Mouse (Mus musculus) left cerebral cortex, postnatal 14 days (tissue): ENCODE data around the gene Ptprd. TPM values are rescaled to one million over a fixed set of nuclear protein-coding genes. Genes with fewer than 3 reads are reported as not detected.
"Not testable (repeated sequence)": the region's sequence is repeated elsewhere in the genome, so short reads cannot be mapped to it uniquely, and the experiment has no call there.

Experiments
- DNase-seq, 2 experiments: peaks; one replicate each; pipeline ENCODE4 v3.0.0; 2021 to 2022; ENCODE audit warnings: low spot score in 2 of 2, mixed read lengths in 1 of 2
- intact Hi-C: fragments of 180-260 bp; cut with DNase I; formaldehyde crosslinking; loops from one replicate; pipeline ENCODE4 v1.15.1; 2025
- total RNA-seq, 2 experiments: library from RNA; stranded (reverse); gene quantifications; 2 replicates each; pipeline ENCODE4 v1.2.3; 2021

The Ptprd gene
- total RNA-seq, 2 experiments from 2014 or later: 357 to 391 TPM

GRCm38 (mm10) chr4:77992709-77993108 lies 219.1 kb downstream of the Ptprd start:
- DNase-seq: peak in 1 of 2 experiments; percentile 13
- intact Hi-C loops: no loop called here

DNA sequence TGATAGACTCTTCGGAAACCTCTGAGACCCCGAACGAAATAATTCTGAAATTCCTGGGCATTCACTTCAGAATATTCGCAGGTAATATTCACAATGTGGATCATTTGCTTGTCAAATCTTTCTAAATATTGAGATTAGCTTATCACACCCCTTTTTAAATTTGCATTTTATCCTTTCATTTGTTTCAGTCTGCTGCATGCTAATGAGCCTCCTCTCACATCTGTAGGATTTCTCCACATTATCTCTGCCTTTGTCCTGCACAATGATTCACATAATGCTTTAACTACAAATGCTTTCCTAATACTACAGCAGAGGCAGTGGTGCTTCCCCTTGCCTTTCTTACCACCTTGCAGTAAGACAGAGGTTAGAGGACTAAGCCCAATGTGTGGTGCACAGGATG lies 229.7 kb downstream of the Ptprd start:
- intact Hi-C loops: no loop called here
- DNase-seq: no peak

DNA sequence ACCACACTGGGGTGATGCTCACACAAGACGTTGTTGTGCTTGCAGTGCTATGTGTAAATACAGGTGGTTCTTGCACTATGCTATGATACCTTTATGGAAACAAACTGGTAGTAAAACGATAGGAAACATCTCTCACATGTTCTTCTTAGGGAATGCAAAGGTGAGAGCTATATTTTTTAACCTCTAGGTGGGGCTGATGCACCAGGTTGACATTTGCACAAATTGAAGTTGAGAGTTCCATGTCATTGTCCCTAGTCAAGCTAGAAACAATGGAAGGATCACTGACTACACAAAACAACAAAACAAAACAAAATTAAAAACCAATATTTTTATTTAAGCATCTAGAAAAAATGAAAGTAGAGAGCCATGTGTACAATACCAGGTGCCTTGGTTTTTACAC lies 250.1 kb downstream of the Ptprd start:
- DNase-seq: no peak
- intact Hi-C loops: no loop called here

DNA sequence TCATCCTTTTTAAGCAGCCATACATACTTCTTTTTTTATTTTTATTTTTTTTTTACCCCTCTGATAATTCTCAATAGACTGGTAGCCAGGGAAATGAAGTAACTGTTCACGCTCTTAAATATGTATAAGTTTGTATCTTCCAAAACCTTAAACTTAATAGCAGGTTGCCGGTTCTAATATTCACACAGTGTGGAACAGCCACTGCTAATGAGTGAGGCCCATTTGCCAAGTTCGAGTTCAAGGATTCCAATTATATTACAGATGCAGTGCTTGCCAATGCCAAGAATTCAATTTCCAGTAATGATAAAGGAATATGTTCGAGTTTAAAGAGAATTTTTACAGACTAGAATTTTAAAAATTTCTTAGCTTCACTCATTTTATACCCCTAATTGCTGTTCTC lies 322.3 kb downstream of the Ptprd start:
- intact Hi-C loops: no loop called here

GRCm38 (mm10) chr4:77880213-77880612 lies 331.5 kb downstream of the Ptprd start:
- intact Hi-C loops: no loop called here
- no peak for DNase-seq

More for the DNA sequence above, 322.3 kb downstream of the Ptprd start:
- DNase-seq: no peak

DNA sequence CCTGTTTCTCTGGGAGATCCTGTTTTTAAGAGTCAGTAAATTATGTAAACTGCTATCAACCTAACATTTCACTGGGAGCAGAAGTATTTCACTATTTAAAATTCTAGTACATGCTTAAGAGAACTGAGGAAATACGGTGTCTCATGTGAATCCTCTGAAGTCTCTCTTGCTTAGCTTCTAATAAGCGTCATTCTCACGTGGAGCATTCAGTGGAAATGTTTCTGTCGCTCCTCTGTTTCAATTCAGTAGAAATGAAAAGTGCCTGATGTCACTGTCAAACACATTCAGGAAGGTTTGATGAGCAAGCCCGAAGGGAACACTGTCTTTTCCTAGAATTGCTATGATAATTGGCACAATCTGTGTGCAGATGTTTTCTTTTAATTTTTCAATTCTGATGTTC lies 350.5 kb downstream of the Ptprd start:
- intact Hi-C loops: no loop called here
- peak in 1 of 2 experiments; percentile 6 for DNase-seq

GRCm38 (mm10) chr4:77797391-77797790 lies 414.4 kb downstream of the Ptprd start:
- intact Hi-C loops, DNase-seq: not testable (repeated sequence)

GRCm38 (mm10) chr4:77777237-77777636 lies 434.5 kb downstream of the Ptprd start:
- intact Hi-C loops: no loop called here
- DNase-seq: peak; percentile 38 to 47

DNA sequence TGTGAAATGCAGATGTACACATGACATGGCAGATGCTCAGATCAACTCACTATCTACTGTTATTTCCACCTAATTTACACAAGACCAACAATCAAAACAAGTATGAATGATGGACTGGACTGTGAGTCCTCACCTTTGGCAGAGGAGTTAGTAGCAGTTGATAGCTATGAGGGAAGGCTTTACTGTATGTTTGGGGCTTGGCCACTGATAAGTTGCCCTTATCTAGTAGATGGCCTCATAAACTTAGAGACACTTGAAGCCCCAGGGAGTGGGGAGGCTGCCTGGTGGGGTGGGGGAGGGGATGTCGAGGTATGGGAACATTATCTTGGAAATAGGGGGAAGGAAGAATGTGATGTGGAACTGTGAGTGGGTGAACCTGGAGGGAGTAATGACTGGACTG lies 448.0 kb downstream of the Ptprd start:
- DNase-seq: no peak

GRCm38 (mm10) chr4:77743391-77743790 lies 468.4 kb downstream of the Ptprd start:
- intact Hi-C loops: no loop called here
- no peak for DNase-seq

More for the DNA sequence above, 448.0 kb downstream of the Ptprd start:
- intact Hi-C loops: no loop called here

GRCm38 (mm10) chr4:77721908-77722307 lies 489.9 kb downstream of the Ptprd start:
- intact Hi-C loops: no loop called here
- no peak for DNase-seq

- no peak for DNase-seq
- intact Hi-C loops: no loop called here
These were observed 494.0 kb downstream of the Ptprd start for GRCm38 (mm10) chr4:77717792-77718191.

DNA sequence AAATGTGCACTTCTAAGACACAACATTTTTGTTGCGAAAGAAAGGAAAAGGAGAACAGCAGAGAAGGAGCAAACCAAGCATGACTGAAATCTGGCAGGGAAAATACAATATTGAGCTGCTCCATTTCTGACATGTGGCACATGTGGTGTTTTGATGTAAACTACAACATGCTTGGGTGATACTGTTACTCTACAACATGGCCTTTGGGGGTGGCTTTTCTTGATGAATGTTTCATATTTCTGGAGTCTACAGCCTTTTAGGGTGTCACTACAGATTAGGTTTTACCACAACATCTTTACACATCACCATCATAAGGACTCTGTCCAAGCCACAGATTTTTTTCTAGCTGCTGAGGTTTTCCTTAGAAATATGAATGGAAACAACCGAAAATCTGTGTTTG lies 501.5 kb downstream of the Ptprd start:
- no peak for DNase-seq
- intact Hi-C loops: no loop called here

- no peak for DNase-seq
- intact Hi-C loops: no loop called here
These were observed 513.5 kb downstream of the Ptprd start for GRCm38 (mm10) chr4:77698294-77698693.

- intact Hi-C loops: no loop called here
- no peak for DNase-seq
These were observed 536.0 kb downstream of the Ptprd start for GRCm38 (mm10) chr4:77675798-77676197.

- DNase-seq: no peak
These were observed 547.0 kb downstream of the Ptprd start for GRCm38 (mm10) chr4:77664761-77665160.

DNA sequence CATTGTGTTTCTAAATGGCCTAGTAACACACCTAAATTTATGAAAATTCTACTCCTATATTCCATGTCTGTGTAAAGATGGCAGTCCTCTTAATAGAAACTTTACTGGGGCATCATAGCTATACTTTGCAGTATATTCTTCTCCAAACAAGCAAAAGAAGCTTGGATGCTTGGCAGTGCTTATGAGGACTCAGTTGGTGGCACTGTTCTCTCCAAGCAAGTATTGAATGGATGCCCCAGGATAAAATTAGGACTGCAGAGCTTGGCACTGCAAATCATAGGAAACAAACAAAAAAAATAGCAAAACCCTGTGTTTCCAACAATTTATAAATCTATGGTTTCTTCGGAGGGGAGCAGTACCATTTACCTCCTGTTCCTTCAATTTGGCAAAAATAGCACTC lies 549.5 kb downstream of the Ptprd start:
- DNase-seq: no peak
- intact Hi-C loops: no loop called here

More at GRCm38 (mm10) chr4:77664761-77665160, 547.0 kb downstream of the Ptprd start:
- intact Hi-C loops: no loop called here

GRCm38 (mm10) chr4:77655669-77656068 lies 556.1 kb downstream of the Ptprd start:
- intact Hi-C loops: no loop called here
- no peak for DNase-seq

- peak; percentile 37 to 84 for DNase-seq
- intact Hi-C loops: loop anchor here (5.0 kb wide), 1 partner anchor 563 kb away; the partner anchor contains the start of gene Ptprd
These were observed 562.0 kb downstream of the Ptprd start for GRCm38 (mm10) chr4:77649615-77650325.

DNA sequence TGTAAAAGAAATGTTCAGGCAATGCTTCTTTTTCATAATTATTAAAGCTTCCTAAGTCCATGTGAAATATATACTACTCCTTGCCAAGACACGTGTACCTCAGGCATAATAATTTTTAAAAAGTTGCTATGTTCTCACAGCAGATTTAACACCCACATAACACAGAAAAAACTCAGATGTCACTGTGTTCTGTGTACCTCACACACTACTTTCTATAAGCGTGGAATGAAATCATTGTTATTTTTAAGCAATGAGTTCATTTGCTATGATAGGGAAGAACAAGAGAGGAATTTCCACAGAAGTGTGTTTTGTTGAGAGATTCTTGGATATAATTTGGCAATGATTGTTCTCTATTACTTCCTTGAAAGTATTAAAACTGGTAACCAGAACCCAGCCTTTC lies 562.9 kb downstream of the Ptprd start:
- intact Hi-C loops: loop anchor here (5.0 kb wide), 1 partner anchor 563 kb away; the partner anchor contains the start of gene Ptprd
- peak; percentile 19 to 82 for DNase-seq

DNA sequence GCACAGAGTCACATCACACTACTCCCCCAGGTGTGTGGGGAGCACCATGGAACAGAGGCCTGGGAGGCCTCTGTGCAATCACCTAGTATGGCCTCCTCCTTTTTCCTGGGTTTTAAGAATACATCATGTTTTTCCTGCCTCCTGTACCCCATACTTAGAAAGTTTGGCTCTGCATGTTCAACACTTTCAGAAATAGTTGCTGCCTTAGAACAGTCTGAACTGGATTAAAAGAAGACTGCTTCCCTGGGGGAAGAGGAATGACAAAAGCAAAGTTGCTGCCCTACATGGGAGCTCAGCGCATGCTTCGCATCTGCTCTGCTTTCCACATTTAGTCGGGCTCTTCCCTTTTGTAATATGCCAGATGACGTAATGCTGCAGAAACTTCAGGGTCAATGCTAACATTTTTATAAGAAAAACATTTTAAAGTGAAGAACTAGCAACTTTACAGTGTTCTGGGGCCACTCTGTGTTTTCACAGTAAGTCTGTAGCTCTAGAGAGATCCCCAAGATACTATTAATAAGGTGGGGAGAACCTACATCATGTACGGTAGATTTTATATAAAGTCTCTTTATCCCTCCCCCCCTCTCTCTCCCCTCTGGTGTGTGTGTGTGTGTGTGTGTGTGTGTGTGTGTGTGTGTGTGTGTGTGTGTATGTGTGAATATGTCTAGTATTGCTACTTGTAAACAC lies 564.2 kb downstream of the Ptprd start:
- DNase-seq: peak; percentile 61 to 86
- intact Hi-C loops: loop anchor here (5.0 kb wide), 1 partner anchor 565 kb away; the partner anchor contains the start of gene Ptprd
